In the genomic region with DNA sequence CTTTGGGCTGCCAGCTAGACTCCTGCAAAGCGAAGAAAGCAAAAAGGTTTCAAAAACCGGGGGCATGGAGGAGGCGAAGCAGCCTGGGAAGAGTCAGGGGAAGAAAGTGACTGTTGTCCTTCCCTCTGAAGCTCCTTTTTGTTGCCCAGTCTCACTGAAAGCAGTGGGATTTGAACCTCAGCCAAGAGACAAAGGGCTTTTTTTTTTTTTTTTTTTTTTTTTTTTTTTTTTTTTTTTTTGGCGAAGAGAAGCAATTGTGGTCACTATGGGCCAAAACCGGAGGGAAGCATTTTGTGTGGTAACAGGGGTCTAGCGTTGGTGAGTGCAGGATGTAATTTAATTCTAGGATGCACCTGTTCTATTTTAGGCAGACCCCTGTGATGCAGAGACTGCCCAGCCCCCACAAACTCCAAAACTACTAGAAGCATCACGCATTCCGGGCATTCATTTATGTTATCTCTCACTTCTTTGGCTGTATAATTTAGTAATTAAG, we compare ENCODE assay signal across 13 mouse cellular contexts.
DNase-seq lines count a peak whose midpoint lies in the region; ATAC-seq lines count a peak whose summit lies in the region.
"Had no signal": no experiment of that assay in that cellular context is flagged by ENCODE, and none has a peak within 500 bp of the region (broad histone marks: within the 10 kb centered on the region; RNA-seq: fewer than 3 reads in every experiment).

No protein-coding gene starts in this region.

- peak; percentile 9 for DNase-seq in embryonic facial prominence, embryonic 14.5 days (ENCODE audit: low spot score)
- DNase-seq in embryonic facial prominence, embryonic 10.5 days (ENCODE audit: low spot score) = no peak
- peak; percentile 17 to 27 for DNase-seq in left cerebral cortex, postnatal 10 days (ENCODE audit: extremely low spot score in 1 of 2, low spot score in 2 of 2)
- DNase-seq in left cerebral cortex, adult 11 months (ENCODE audit: low spot score) = no peak
- peak; percentile 57 for DNase-seq in brain, adult 2 months (ENCODE audit: low read depth, low spot score)
- no peak for DNase-seq in T-cell, adult 2 months (ENCODE audit: low spot score)
- DNase-seq: adrenal gland, postnatal 25 days; gastrocnemius, postnatal 10 days; thymus, adult 18-20 months had no signal

- H3K4me2 ChIP-seq in embryonic facial prominence, embryonic 14.5 days (ENCODE audit: low read depth, low read length) = no peak overlapping the region

- no peak for ATAC-seq in embryonic facial prominence, embryonic 14.5 days (ENCODE audit: low read depth)
- peak; percentile 72 to 87 for ATAC-seq in hematopoietic stem cell, adult 5-6 weeks (replicated peaks in 1 of 2; ENCODE audit: insufficient read depth in 1 of 2, low FRiP score in 2 of 2, low TSS enrichment in 1 of 2, low read depth in 1 of 2, poor library complexity in 2 of 2, severe bottlenecking in 2 of 2)
- ATAC-seq in erythroblast, adult 5-6 weeks (replicated peaks; ENCODE audit: low FRiP score, poor library complexity, severe bottlenecking) = no peak
- ATAC-seq: Patski had no signal

- H3K4me3 ChIP-seq in embryonic facial prominence, embryonic 14.5 days (ENCODE audit: low read depth, low read length) = no peak overlapping the region
- no peak overlapping the region for H3K4me3 ChIP-seq in embryonic facial prominence, embryonic 10.5 days

- intact Hi-C loops in left cerebral cortex, postnatal 10 days (cut with DNase I) = no loop called here

- H3K9me3 ChIP-seq in embryonic facial prominence, embryonic 14.5 days (ENCODE audit: control insufficient read depth, low read length) = no peaks in the 10 kb centered on the region
- H3K9me3 ChIP-seq in embryonic facial prominence, embryonic 10.5 days = no peaks in the 10 kb centered on the region

- 31% methylated on average over 8 of the region's 8 CpGs for WGBS in embryonic facial prominence, embryonic 14.5 days
- 25% methylated on average over 8 of the region's 8 CpGs for WGBS in embryonic facial prominence, embryonic 10.5 days

- no peaks in the 10 kb centered on the region for H3K4me1 ChIP-seq in embryonic facial prominence, embryonic 14.5 days (ENCODE audit: control insufficient read depth, insufficient read depth, low read length)
- peaks cover 10% of the 10 kb centered on the region for H3K4me1 ChIP-seq in embryonic facial prominence, embryonic 10.5 days

- no peak overlapping the region for H3K27ac ChIP-seq in embryonic facial prominence, embryonic 14.5 days (replicated peaks; ENCODE audit: low read depth, low read length)
- H3K27ac ChIP-seq in embryonic facial prominence, embryonic 10.5 days (replicated peaks) = no peak overlapping the region
- H3K27ac ChIP-seq: kidney, postnatal 0 days had no signal

- H3K27me3 ChIP-seq in embryonic facial prominence, embryonic 14.5 days (replicated peaks; ENCODE audit: control insufficient read depth, insufficient read depth, low read length) = no peaks in the 10 kb centered on the region
- no peaks in the 10 kb centered on the region for H3K27me3 ChIP-seq in embryonic facial prominence, embryonic 10.5 days (replicated peaks; ENCODE audit: low read depth, poor library complexity, severe bottlenecking)
- H3K27me3 ChIP-seq: Patski had no signal

- no peak overlapping the region for H3K9ac ChIP-seq in embryonic facial prominence, embryonic 14.5 days (ENCODE audit: low read depth, low read length)

- no peaks in the 10 kb centered on the region for H3K36me3 ChIP-seq in embryonic facial prominence, embryonic 14.5 days (ENCODE audit: control insufficient read depth, insufficient read depth, low read length)
- no peaks in the 10 kb centered on the region for H3K36me3 ChIP-seq in embryonic facial prominence, embryonic 10.5 days (replicated peaks)

Comparison
In these comparisons a context has a peak if more than half of its experiments do, and no peak if none do; other contexts are left out.
1. DNase-seq: peak in embryonic facial prominence, embryonic 14.5 days (single experiment), left cerebral cortex, postnatal 10 days (2 of 2) and brain, adult 2 months (single experiment); none in embryonic facial prominence, embryonic 10.5 days (single experiment), left cerebral cortex, adult 11 months (single experiment) and T-cell, adult 2 months (single experiment).
2. ATAC-seq: peak in hematopoietic stem cell, adult 5-6 weeks (2 of 2); none in embryonic facial prominence, embryonic 14.5 days (single experiment) and erythroblast, adult 5-6 weeks (single experiment).